Comparison of ENCODE assay signal across 23 mouse cellular contexts in the genomic region with DNA sequence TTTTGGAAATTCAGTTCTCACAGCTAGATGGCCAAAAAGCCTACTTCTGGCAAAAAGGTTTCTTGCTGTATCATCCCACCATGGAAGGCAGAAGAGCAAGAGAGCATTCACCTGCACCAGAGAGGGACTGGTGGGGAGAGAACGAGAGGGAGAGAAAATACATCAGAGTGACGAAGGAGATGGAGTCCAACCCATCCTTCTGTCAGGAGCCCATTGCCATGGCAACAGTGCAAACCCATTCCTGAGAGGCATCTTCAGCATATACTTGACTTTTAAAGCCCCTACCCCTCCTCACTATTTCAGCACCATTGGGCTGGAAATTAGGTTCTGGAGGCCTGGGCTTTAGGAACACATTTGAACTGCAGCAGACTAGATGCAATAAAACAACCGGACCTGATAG.
"Had no signal": no experiment of that assay in that cellular context is flagged by ENCODE, and none has a peak within 500 bp of the region (broad histone marks: within the 10 kb centered on the region; RNA-seq: fewer than 3 reads in every experiment).

No protein-coding gene starts in this region.

- H3K36me3 ChIP-seq: heart, embryonic 10.5 days; heart, embryonic 12.5 days; hindbrain, embryonic 13.5 days; kidney, embryonic 15.5 days; limb, embryonic 10.5 days; limb, embryonic 12.5 days had no signal

- ATAC-seq: hindbrain, postnatal 0 days; intestine, embryonic 16.5 days had no signal

- DNase-seq: gastrocnemius, postnatal 14 days; gastrocnemius, postnatal 36 days; heart, adult 18-20 months; heart, postnatal 10 days; heart, postnatal 36 days; kidney, adult 11 months; kidney, adult 2 months; kidney, adult 9 months; kidney, postnatal 14 days; kidney, postnatal 4 days; liver had no signal

- H3K4me3 ChIP-seq: heart, embryonic 10.5 days; heart, embryonic 12.5 days; hindbrain, embryonic 13.5 days; kidney, embryonic 15.5 days; layer of hippocampus, adult 2 months; left cerebral cortex, adult 2 months; limb, embryonic 10.5 days; limb, embryonic 12.5 days had no signal

- H3K9me3 ChIP-seq: heart, embryonic 10.5 days; heart, embryonic 12.5 days; hindbrain, embryonic 13.5 days; kidney, embryonic 15.5 days; limb, embryonic 10.5 days; limb, embryonic 12.5 days had no signal

- H3K27me3 ChIP-seq: hindbrain, embryonic 13.5 days; kidney, embryonic 15.5 days had no signal

- H3K4me2 ChIP-seq: heart, embryonic 12.5 days; hindbrain, embryonic 13.5 days; kidney, embryonic 15.5 days; limb, embryonic 12.5 days; liver, embryonic 11.5 days had no signal

- H3K27ac ChIP-seq: heart, embryonic 10.5 days; hindbrain, embryonic 13.5 days; hindbrain, postnatal 0 days; kidney, embryonic 15.5 days; kidney, postnatal 0 days; layer of hippocampus, adult 2 months; left cerebral cortex, adult 2 months; limb, embryonic 10.5 days; limb, embryonic 12.5 days had no signal

- H3K4me1 ChIP-seq: hindbrain, embryonic 13.5 days; kidney, embryonic 15.5 days; limb, embryonic 12.5 days had no signal

- H3K9ac ChIP-seq: heart, embryonic 12.5 days; hindbrain, embryonic 13.5 days; kidney, embryonic 15.5 days; limb, embryonic 12.5 days had no signal
